ENCODE assay signal across 9 mouse cellular contexts in genomic region chr13:20937452-20937851, GRCm38 (mm10).
A peak's percentile ranks its signal among the peaks of the same experiment; 100 is the strongest.
DNase-seq lines count a peak whose midpoint lies in the region; ATAC-seq and TF ChIP-seq lines count a peak whose summit lies in the region.
"Had no signal": no experiment of that assay in that cellular context is flagged by ENCODE, and none has a peak within 500 bp of the region (broad histone marks: within the 10 kb centered on the region; RNA-seq: fewer than 3 reads in every experiment).

No protein-coding gene starts in this region.

- ATAC-seq in granulocyte monocyte progenitor cell, adult 5-6 weeks (replicated peaks; ENCODE audit: poor library complexity, severe bottlenecking) = peak; percentile 74
- ATAC-seq in midbrain, embryonic 12.5 days (ENCODE audit: low FRiP score, low read depth) = peak; percentile 34; the same call in 1 of the 2 replicates

- intact Hi-C loops in heart, postnatal 10 days (cut with DNase I) = loop anchor here (1.0 to 10.0 kb wide), 2 partner anchors 443 to 626 kb away; no protein-coding TSS in a partner anchor

- 32% methylated on average over 5 of the region's 5 CpGs for WGBS in heart, embryonic 10.5 days
- 34% methylated on average over 5 of the region's 5 CpGs for WGBS in midbrain, embryonic 12.5 days

- TF ChIP-seq POLR2A in cortical plate, adult 2 months (IDR thresholded peaks at IDR 0.05; ENCODE audit: extremely low read depth, insufficient read depth, low read length) = no peak
- no peak for TF ChIP-seq POLR2A in testis, adult 2 months (IDR thresholded peaks at IDR 0.05; ENCODE audit: control insufficient read depth, low read depth, low read length)

- no peaks in the 10 kb centered on the region for H3K36me3 ChIP-seq in heart, embryonic 10.5 days
- no peaks in the 10 kb centered on the region for H3K36me3 ChIP-seq in midbrain, embryonic 12.5 days
- H3K36me3 ChIP-seq in testis, adult 2 months (ENCODE audit: control insufficient read depth, insufficient read depth, low read length) = no peaks in the 10 kb centered on the region
- H3K36me3 ChIP-seq: liver, embryonic 13.5 days had no signal

- H3K4me2 ChIP-seq in midbrain, embryonic 12.5 days (replicated peaks) = no peak overlapping the region
- H3K4me2 ChIP-seq: liver, embryonic 13.5 days had no signal

- no peak overlapping the region for H3K4me3 ChIP-seq in heart, embryonic 10.5 days
- H3K4me3 ChIP-seq in cortical plate, adult 2 months (ENCODE audit: insufficient read depth, low read length) = no peak overlapping the region
- H3K4me3 ChIP-seq in midbrain, embryonic 12.5 days = no peak overlapping the region
- no peak overlapping the region for H3K4me3 ChIP-seq in testis, adult 2 months (ENCODE audit: control insufficient read depth, low read depth, low read length)
- H3K4me3 ChIP-seq: liver, embryonic 13.5 days had no signal

- no peak overlapping the region for H3K9ac ChIP-seq in midbrain, embryonic 12.5 days (replicated peaks)
- H3K9ac ChIP-seq: liver, embryonic 13.5 days had no signal

- H3K4me1 ChIP-seq in heart, embryonic 10.5 days = no peaks in the 10 kb centered on the region
- H3K4me1 ChIP-seq in cortical plate, adult 2 months (ENCODE audit: control insufficient read depth, insufficient read depth, low read length) = no peaks in the 10 kb centered on the region
- no peaks in the 10 kb centered on the region for H3K4me1 ChIP-seq in midbrain, embryonic 12.5 days
- H3K4me1 ChIP-seq in testis, adult 2 months (ENCODE audit: control insufficient read depth, insufficient read depth, low read length) = no peaks in the 10 kb centered on the region
- H3K4me1 ChIP-seq: liver, embryonic 13.5 days had no signal

- H3K9me3 ChIP-seq in heart, embryonic 10.5 days = no peaks in the 10 kb centered on the region
- H3K9me3 ChIP-seq in midbrain, embryonic 12.5 days = no peaks in the 10 kb centered on the region
- H3K9me3 ChIP-seq: liver, embryonic 13.5 days had no signal

- peak; percentile 64 to 82 for DNase-seq in heart, postnatal 10 days
- DNase-seq in heart, embryonic 10.5 days (ENCODE audit: low spot score) = no peak
- DNase-seq in adrenal gland, adult (ENCODE audit: inconsistent age in 2 of 2, low spot score in 1 of 2) = peak; percentile 50 to 87
- peak; percentile 34 to 51 for DNase-seq in layer of hippocampus, postnatal 36 days
- DNase-seq: liver, embryonic 13.5 days had no signal

- H3K27me3 ChIP-seq in heart, embryonic 10.5 days (ENCODE audit: insufficient read depth, poor library complexity, severe bottlenecking) = no peaks in the 10 kb centered on the region
- no peaks in the 10 kb centered on the region for H3K27me3 ChIP-seq in midbrain, embryonic 12.5 days
- H3K27me3 ChIP-seq in testis, adult 2 months (ENCODE audit: control insufficient read depth, insufficient read depth, low read length) = no peaks in the 10 kb centered on the region
- H3K27me3 ChIP-seq: liver, embryonic 13.5 days had no signal

- H3K27ac ChIP-seq in heart, embryonic 10.5 days = no peak overlapping the region
- no peak overlapping the region for H3K27ac ChIP-seq in cortical plate, adult 2 months (ENCODE audit: insufficient read depth, low read length)
- no peak overlapping the region for H3K27ac ChIP-seq in midbrain, embryonic 12.5 days (replicated peaks)
- H3K27ac ChIP-seq in testis, adult 2 months (ENCODE audit: control insufficient read depth, insufficient read depth, low read depth, low read length) = no peak overlapping the region
- H3K27ac ChIP-seq: liver, embryonic 13.5 days had no signal

- TF ChIP-seq CTCF in cortical plate, adult 2 months (IDR thresholded peaks at IDR 0.05; ENCODE audit: extremely low read depth, insufficient read depth, low read length) = peak; percentile 44
- TF ChIP-seq CTCF in testis, adult 2 months (IDR thresholded peaks at IDR 0.05; ENCODE audit: control insufficient read depth, insufficient read depth, insufficient replicate concordance, low read depth, low read length) = peak; percentile 63; the same call in 1 of the 2 replicates
